Mouse (Mus musculus): Measurements from ENCODE around the gene Atf3. TPM values are rescaled to one million over a fixed set of nuclear protein-coding genes. Genes with fewer than 3 reads are reported as not detected.
"Not testable (repeated sequence)": the region's sequence is repeated elsewhere in the genome, so short reads cannot be mapped to it uniquely, and the experiment has no call there.

The Atf3 gene
- polyA plus RNA-seq, 1 experiment from 2014 or later, result 6.5 TPM

DNA sequence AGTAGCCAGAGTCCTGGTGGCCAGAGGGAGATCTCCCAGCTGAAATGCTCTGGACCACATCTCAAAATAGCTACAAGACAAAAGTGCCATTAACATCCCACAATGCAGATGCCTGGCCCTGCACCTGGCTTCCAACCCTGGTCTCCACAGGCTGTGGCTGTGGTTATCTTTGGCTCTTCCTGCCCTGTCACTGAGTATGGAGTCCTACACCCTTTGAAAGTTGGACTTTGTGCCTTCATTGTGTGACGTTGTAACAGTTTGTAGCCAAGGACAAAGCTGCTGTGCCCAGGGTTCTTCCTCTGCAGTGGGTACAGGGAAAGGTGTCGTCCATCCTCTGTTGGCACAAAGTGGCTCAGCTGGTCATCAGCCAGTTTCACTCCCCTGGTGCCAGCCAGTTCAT is 47.4 kb downstream of the Atf3 start:
- Histone ChIP-seq H3K4me1 (replicated peaks; ENCODE audit: control insufficient read depth, insufficient read depth) (no peaks in the 10 kb centered on the region), H3K4me2 (replicated peaks; ENCODE audit: low read depth) (no peak overlapping the region), H3K36me3 (ENCODE audit: control insufficient read depth, insufficient read depth, low read length) (no peaks in the 10 kb centered on the region), H3K27ac (replicated peaks) (no peak overlapping the region), H3K9ac (ENCODE audit: low read length) (no peak overlapping the region), H3K27me3 (ENCODE audit: control insufficient read depth, insufficient read depth, low read length) (no peaks in the 10 kb centered on the region), H3K4me3 (ENCODE audit: low read depth, low read length) (no peak overlapping the region), H3K9me3 (ENCODE audit: control insufficient read depth, low read length) (no peaks in the 10 kb centered on the region)
- ATAC-seq (ENCODE audit: low FRiP score, low TSS enrichment) (no peak; the same call in 1 of the 2 replicates), DNase-seq (ENCODE audit: low spot score) (no peak)
- WGBS, result 95% methylated on average over 2 of the region's 2 CpGs
- no peak for TF ChIP-seq CTCF (IDR thresholded peaks at IDR 0.05; ENCODE audit: low read depth)
- no peak for TF ChIP-seq EP300 (optimal IDR thresholded peaks at IDR 0.05)

DNA sequence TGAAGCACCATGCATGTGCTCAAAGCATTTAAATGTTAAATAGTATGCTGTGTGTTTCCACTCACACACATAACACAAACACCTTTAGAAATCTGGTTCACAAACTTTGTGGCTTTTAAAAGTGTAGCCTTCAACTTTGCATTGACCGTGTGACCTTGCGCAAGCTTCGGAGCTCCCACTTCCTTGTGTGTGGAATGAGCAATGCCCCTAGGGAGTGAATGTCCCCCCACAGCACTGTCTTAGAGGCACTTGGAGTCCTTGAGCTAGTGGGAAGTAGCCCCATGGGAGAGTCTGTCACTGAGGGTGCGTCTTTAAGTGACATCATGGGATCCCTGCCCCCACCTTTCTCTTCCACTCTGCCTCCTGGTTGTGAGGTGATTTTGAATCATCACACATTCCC is 51.6 kb downstream of the Atf3 start:
- no peaks in the 10 kb centered on the region for H3K4me1 ChIP-seq (replicated peaks; ENCODE audit: control insufficient read depth, insufficient read depth)
- no peaks in the 10 kb centered on the region for H3K9me3 ChIP-seq (ENCODE audit: control insufficient read depth, low read length)
- 63% methylated on average over 4 of the region's 4 CpGs for WGBS
- no peak overlapping the region for H3K27ac ChIP-seq (replicated peaks)
- DNase-seq (ENCODE audit: low spot score) (no peak), ATAC-seq (ENCODE audit: low FRiP score, low TSS enrichment) (peak; percentile 37; the same call in 1 of the 2 replicates)
- TF ChIP-seq EP300 (optimal IDR thresholded peaks at IDR 0.05) (no peak), CTCF (IDR thresholded peaks at IDR 0.05; ENCODE audit: low read depth) (no peak)
- H3K9ac ChIP-seq (ENCODE audit: low read length), result no peak overlapping the region
- H3K27me3 ChIP-seq (ENCODE audit: control insufficient read depth, insufficient read depth, low read length), result no peaks in the 10 kb centered on the region
- H3K4me3 ChIP-seq (ENCODE audit: low read depth, low read length), result no peak overlapping the region
- no peaks in the 10 kb centered on the region for H3K36me3 ChIP-seq (ENCODE audit: control insufficient read depth, insufficient read depth, low read length)
- no peak overlapping the region for H3K4me2 ChIP-seq (replicated peaks; ENCODE audit: low read depth)

DNA sequence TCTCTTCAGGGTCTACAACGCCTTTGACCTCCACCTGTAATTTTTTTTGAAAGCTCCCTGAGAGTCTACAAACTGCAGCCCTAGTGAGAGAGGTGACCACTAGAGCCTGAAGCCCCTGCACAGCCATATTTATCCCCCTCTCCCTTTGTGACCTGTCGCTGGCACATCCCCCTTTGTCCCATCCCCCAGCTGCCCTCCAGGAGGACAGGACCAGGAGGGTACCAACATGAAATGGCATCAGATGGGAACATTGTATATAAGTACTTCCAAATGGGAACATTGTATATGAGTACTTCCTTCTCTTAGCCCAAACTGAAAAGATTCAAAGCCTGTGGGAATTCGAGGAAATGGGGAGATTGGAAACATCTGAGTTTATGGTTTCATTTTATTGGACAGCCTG is 53.1 kb downstream of the Atf3 start, which contains the start of gene Fam71a:
Gene Fam71a (minus strand): TSS at position 101 of the 400 bp plus-strand sequence.
- Histone ChIP-seq H3K4me2 (replicated peaks; ENCODE audit: low read depth) (no peak within 1 kb of the TSS), H3K9me3 (ENCODE audit: control insufficient read depth, low read length) (no peaks in the 10 kb centered on the region), H3K27me3 (ENCODE audit: control insufficient read depth, insufficient read depth, low read length) (no peaks in the 10 kb centered on the region), H3K9ac (ENCODE audit: low read length) (no peak within 1 kb of the TSS), H3K27ac (replicated peaks) (no peak within 1 kb of the TSS), H3K4me3 (ENCODE audit: low read depth, low read length) (no peak within 1 kb of the TSS), H3K36me3 (ENCODE audit: control insufficient read depth, insufficient read depth, low read length) (no peaks in the 10 kb centered on the region), H3K4me1 (replicated peaks; ENCODE audit: control insufficient read depth, insufficient read depth) (no peaks in the 10 kb centered on the region)
- ATAC-seq (ENCODE audit: low FRiP score, low TSS enrichment) (no peak), DNase-seq (ENCODE audit: low spot score) (no peak)
- 85% methylated on average over 3 of the region's 3 CpGs for WGBS
- TF ChIP-seq CTCF (IDR thresholded peaks at IDR 0.05; ENCODE audit: low read depth), result no peak
- no peak for TF ChIP-seq EP300 (optimal IDR thresholded peaks at IDR 0.05)

DNA sequence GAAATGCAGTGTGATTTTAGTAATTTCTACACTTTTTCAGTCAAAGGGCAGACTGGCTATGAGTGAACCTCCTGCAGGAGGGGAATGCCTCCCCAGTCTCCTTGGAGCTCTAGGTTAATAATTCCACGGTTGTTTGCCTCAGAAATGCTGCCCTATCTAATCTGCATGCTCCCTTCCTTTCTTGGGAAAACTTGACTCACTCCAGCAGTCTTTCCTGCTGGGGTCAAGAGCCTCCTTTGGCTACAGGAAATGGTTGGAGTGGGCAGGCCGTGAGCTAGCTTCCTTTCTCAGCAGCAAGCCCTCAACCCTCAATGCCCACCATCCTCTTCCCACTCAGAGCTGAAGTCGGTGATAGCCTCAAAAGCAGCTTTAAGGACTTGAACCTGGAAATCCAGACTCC is 63.5 kb downstream of the Atf3 start:
- H3K27ac ChIP-seq (replicated peaks), result no peak overlapping the region
- 45% methylated on average over 3 of the region's 3 CpGs for WGBS
- DNase-seq (ENCODE audit: low spot score) (peak; percentile 36), ATAC-seq (ENCODE audit: low FRiP score, low TSS enrichment) (peak; percentile 48)
- H3K4me1 ChIP-seq (replicated peaks; ENCODE audit: control insufficient read depth, insufficient read depth), result no peaks in the 10 kb centered on the region
- H3K9ac ChIP-seq (ENCODE audit: low read length), result no peak overlapping the region
- H3K27me3 ChIP-seq (ENCODE audit: control insufficient read depth, insufficient read depth, low read length), result no peaks in the 10 kb centered on the region
- TF ChIP-seq CTCF (IDR thresholded peaks at IDR 0.05; ENCODE audit: low read depth), result no peak
- TF ChIP-seq EP300 (optimal IDR thresholded peaks at IDR 0.05), result no peak
- H3K4me3 ChIP-seq (ENCODE audit: low read depth, low read length), result no peak overlapping the region
- no peak overlapping the region for H3K4me2 ChIP-seq (replicated peaks; ENCODE audit: low read depth)
- 0 out of 2 replicates have a peak, but pooled peaks cover 3% of the 10 kb centered on the region for H3K9me3 ChIP-seq (ENCODE audit: control insufficient read depth, low read length)
- H3K36me3 ChIP-seq (ENCODE audit: control insufficient read depth, insufficient read depth, low read length), result no peaks in the 10 kb centered on the region

DNA sequence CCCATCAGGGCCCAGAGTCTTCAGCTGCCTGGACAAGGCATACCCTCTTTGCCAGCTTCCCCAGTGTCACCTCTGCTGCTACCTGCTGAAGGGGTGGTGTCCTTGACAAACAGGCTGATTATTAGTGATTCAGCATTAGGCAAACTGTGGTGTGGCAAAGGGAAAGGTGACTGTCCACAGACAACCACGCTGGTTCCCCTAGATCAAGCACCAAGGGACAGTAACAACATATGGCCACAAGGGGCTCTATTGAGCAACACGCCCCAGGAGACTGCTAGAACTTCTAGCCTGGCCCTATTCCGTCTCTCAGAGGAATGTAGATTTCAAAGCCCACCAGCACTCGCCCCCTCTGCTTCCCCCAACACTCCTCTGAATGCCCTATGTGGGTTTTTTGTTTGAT is 64.8 kb downstream of the Atf3 start:
- no peaks in the 10 kb centered on the region for H3K27me3 ChIP-seq (ENCODE audit: control insufficient read depth, insufficient read depth, low read length)
- H3K27ac ChIP-seq (replicated peaks), result 0 out of 2 replicates have a peak overlapping the region, but pooled peaks have one; percentile 45
- H3K36me3 ChIP-seq (ENCODE audit: control insufficient read depth, insufficient read depth, low read length), result no peaks in the 10 kb centered on the region
- H3K4me3 ChIP-seq (ENCODE audit: low read depth, low read length), result no peak overlapping the region
- WGBS, result 20% methylated on average over 4 of the region's 4 CpGs
- H3K9me3 ChIP-seq (ENCODE audit: control insufficient read depth, low read length), result 0 out of 2 replicates have a peak, but pooled peaks cover 3% of the 10 kb centered on the region
- TF ChIP-seq EP300 (optimal IDR thresholded peaks at IDR 0.05), result no peak
- TF ChIP-seq CTCF (IDR thresholded peaks at IDR 0.05; ENCODE audit: low read depth), result peak; percentile 85
- DNase-seq (ENCODE audit: low spot score) (peak; percentile 62), ATAC-seq (ENCODE audit: low FRiP score, low TSS enrichment) (peak; percentile 90)
- no peak overlapping the region for H3K9ac ChIP-seq (ENCODE audit: low read length)
- H3K4me2 ChIP-seq (replicated peaks; ENCODE audit: low read depth), result no peak overlapping the region
- no peaks in the 10 kb centered on the region for H3K4me1 ChIP-seq (replicated peaks; ENCODE audit: control insufficient read depth, insufficient read depth)

DNA sequence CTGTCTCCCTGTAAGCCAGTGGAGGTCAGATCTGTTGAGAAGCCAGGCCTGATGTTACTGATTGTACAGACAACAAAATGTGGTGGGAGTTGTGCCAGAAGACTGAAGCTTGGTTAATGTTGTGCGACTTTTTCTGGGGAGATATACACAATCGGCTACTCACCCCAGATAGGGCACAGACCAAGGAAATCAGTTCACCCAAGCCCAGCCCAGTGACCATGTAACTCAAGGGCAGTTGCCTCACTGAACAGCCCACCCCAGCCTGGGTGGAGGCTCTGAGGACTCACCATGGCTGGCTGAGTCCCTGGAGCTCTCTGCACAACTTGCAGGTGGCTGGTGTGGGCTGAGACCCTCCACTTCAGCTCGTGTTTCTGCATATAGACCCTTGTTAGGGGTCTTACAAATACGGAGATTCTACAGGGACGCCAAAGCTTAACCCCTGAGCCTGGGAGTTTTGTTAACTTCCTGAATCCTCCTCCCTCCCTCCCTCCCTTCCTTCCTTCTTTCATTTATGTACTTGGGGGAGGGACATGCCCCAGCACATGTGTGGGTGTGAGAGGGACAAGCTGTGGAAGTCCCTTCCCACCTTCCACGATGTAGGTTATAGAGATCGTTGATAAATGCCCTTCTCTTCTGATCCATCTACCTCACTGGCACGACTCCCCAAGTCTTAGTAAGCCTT is 66.8 kb downstream of the Atf3 start:
- no peak for DNase-seq (ENCODE audit: low spot score)
- Histone ChIP-seq H3K9me3 (ENCODE audit: control insufficient read depth, low read length) (no peaks in the 10 kb centered on the region), H3K4me2 (replicated peaks; ENCODE audit: low read depth) (no peak overlapping the region), H3K4me1 (replicated peaks; ENCODE audit: control insufficient read depth, insufficient read depth) (no peaks in the 10 kb centered on the region), H3K27me3 (ENCODE audit: control insufficient read depth, insufficient read depth, low read length) (no peaks in the 10 kb centered on the region), H3K36me3 (ENCODE audit: control insufficient read depth, insufficient read depth, low read length) (no peaks in the 10 kb centered on the region), H3K9ac (ENCODE audit: low read length) (no peak overlapping the region), H3K4me3 (ENCODE audit: low read depth, low read length) (no peak overlapping the region), H3K27ac (replicated peaks) (no peak overlapping the region)
- WGBS, result 58% methylated on average over 8 of the region's 8 CpGs
- no peak for ATAC-seq (ENCODE audit: low FRiP score, low TSS enrichment)
- no peak for TF ChIP-seq EP300 (optimal IDR thresholded peaks at IDR 0.05)
- TF ChIP-seq CTCF (IDR thresholded peaks at IDR 0.05; ENCODE audit: low read depth), result no peak

DNA sequence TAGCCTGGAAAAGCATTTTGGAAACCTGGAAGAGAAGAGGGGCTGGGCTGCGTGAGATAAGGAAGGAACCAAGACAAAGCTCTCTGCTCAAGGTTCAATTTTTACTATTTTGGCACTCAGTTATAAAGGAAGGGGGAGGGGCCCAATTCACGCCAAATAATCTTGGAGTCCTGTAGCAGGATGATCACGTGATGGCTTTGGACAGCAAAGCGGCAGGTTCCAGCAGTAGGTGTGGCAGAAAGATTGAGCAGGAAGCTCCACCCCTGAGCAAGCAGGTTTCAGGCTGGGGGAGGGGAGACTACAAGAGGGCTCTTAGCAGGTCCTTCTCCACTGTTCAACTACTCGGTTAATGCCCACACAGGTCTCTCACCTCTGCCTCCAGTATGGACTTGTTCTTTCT is 68.3 kb downstream of the Atf3 start:
- WGBS, result 80% methylated on average over 5 of the region's 5 CpGs
- not testable (repeated sequence) for H3K9ac ChIP-seq (ENCODE audit: low read length); H3K4me1 ChIP-seq (replicated peaks; ENCODE audit: control insufficient read depth, insufficient read depth); H3K27ac ChIP-seq (replicated peaks); DNase-seq (ENCODE audit: low spot score); H3K9me3 ChIP-seq (ENCODE audit: control insufficient read depth, low read length); H3K4me2 ChIP-seq (replicated peaks; ENCODE audit: low read depth); ATAC-seq (ENCODE audit: low FRiP score, low TSS enrichment); H3K27me3 ChIP-seq (ENCODE audit: control insufficient read depth, insufficient read depth, low read length); H3K36me3 ChIP-seq (ENCODE audit: control insufficient read depth, insufficient read depth, low read length); H3K4me3 ChIP-seq (ENCODE audit: low read depth, low read length)
